Mouse (Mus musculus): ENCODE data around the gene Pcsk2.

Gene Pcsk2

GRCm38 (mm10) chr2:143732501-143732900 lies 186.5 kb downstream of the Pcsk2 start:
- no peak for DNase-seq (ENCODE audit: low read depth, low spot score)

- DNase-seq (ENCODE audit: low read depth, low spot score): no peak
Measured at GRCm38 (mm10) chr2:143735442-143735841, 189.5 kb downstream of the Pcsk2 start.

GRCm38 (mm10) chr2:143739475-143740226 lies 193.7 kb downstream of the Pcsk2 start:
- no peak for DNase-seq (ENCODE audit: low read depth, low spot score)

- DNase-seq (ENCODE audit: low read depth, low spot score): no peak
Measured at GRCm38 (mm10) chr2:143742436-143742835, 196.5 kb downstream of the Pcsk2 start.

GRCm38 (mm10) chr2:143743081-143743480 lies 197.1 kb downstream of the Pcsk2 start:
- no peak for DNase-seq (ENCODE audit: low read depth, low spot score)

- DNase-seq (ENCODE audit: low read depth, low spot score): no peak
Measured at GRCm38 (mm10) chr2:143752051-143752788, 206.3 kb downstream of the Pcsk2 start.

- peak; percentile 20 for DNase-seq (ENCODE audit: low read depth, low spot score)
Measured at GRCm38 (mm10) chr2:143776448-143776847, 230.5 kb downstream of the Pcsk2 start.

GRCm38 (mm10) chr2:143780310-143780709 lies 234.4 kb downstream of the Pcsk2 start:
- no peak for DNase-seq (ENCODE audit: low read depth, low spot score)

- no peak for DNase-seq (ENCODE audit: low read depth, low spot score)
Measured at GRCm38 (mm10) chr2:143789911-143790310, 244.0 kb downstream of the Pcsk2 start.

GRCm38 (mm10) chr2:143795858-143796257 lies 249.9 kb downstream of the Pcsk2 start:
- no peak for DNase-seq (ENCODE audit: low read depth, low spot score)

GRCm38 (mm10) chr2:143796335-143797013 lies 250.5 kb downstream of the Pcsk2 start:
- no peak for DNase-seq (ENCODE audit: low read depth, low spot score)

GRCm38 (mm10) chr2:143801097-143801496 lies 255.1 kb downstream of the Pcsk2 start:
- DNase-seq (ENCODE audit: low read depth, low spot score): no peak

GRCm38 (mm10) chr2:143806140-143806923 lies 260.4 kb downstream of the Pcsk2 start:
- DNase-seq (ENCODE audit: low read depth, low spot score): no peak

- DNase-seq (ENCODE audit: low read depth, low spot score): no peak
Measured at GRCm38 (mm10) chr2:143806924-143807664, 261.1 kb downstream of the Pcsk2 start.

GRCm38 (mm10) chr2:143808789-143809188 lies 262.8 kb downstream of the Pcsk2 start:
- DNase-seq (ENCODE audit: low read depth, low spot score): no peak

GRCm38 (mm10) chr2:143812262-143812661 lies 266.3 kb downstream of the Pcsk2 start:
- no peak for DNase-seq (ENCODE audit: low read depth, low spot score)

- no peak for DNase-seq (ENCODE audit: low read depth, low spot score)
Measured at GRCm38 (mm10) chr2:143813461-143813860, 267.5 kb downstream of the Pcsk2 start.

GRCm38 (mm10) chr2:143831645-143832044 lies 285.7 kb downstream of the Pcsk2 start:
- no peak for DNase-seq (ENCODE audit: low read depth, low spot score)

- no peak for DNase-seq (ENCODE audit: low read depth, low spot score)
Measured at GRCm38 (mm10) chr2:143832721-143833120, 286.8 kb downstream of the Pcsk2 start.

GRCm38 (mm10) chr2:143834082-143834481 lies 288.1 kb downstream of the Pcsk2 start:
- DNase-seq (ENCODE audit: low read depth, low spot score): no peak

- DNase-seq (ENCODE audit: low read depth, low spot score): no peak
Measured at GRCm38 (mm10) chr2:143835820-143836219, 289.9 kb downstream of the Pcsk2 start.
